Mouse (Mus musculus) urinary bladder, postnatal 14 days (tissue): Measurements from ENCODE around the gene Cebpg.

Experiments
- DNase-seq: peaks from one replicate; pipeline ENCODE4 v3.0.0; 2021; ENCODE audit warnings: low spot score

Cebpg gene

DNA sequence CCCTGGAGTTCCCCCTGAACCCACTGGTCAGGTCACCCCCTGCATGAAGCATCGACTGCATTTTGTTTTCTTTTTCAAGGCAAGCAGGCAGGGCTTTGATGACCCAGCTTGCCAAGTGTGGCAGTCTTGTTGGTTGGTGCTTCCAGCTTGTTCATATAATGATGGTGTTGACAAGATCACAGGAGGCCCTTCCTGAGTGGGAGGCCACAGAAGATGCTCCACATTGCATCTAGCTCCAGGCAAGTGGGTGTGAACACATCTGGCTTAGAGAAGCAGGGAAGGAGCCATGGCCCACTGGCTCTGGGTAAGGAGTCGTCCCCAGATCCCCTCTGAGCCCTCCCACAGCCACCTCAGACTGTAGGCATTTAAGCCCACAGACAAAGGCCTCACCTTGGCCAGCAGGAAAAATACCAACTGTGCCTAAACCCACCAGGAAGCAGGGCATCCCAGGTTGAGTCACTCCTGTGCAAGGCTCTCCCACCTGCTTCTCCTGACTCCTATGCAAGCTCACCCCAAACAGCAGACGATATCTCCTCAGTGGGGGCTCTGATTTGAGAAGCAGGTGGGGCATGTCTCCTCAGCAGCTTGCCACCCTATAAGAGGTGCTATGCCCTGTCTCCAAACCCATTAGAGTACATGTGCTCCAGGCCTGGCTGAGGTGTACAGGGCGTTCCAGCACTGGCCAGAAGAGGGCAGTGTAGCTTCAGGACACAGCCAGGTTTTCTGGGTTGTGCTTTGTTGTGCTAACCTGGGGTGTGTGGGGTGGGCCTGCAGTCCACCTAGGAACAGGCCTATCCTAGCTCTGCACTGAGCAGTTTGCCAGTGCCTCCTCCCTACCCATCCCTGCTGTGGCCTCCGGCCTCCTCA is 30.7 kb downstream of the Cebpg start:
- peak; percentile 81 for DNase-seq

DNA sequence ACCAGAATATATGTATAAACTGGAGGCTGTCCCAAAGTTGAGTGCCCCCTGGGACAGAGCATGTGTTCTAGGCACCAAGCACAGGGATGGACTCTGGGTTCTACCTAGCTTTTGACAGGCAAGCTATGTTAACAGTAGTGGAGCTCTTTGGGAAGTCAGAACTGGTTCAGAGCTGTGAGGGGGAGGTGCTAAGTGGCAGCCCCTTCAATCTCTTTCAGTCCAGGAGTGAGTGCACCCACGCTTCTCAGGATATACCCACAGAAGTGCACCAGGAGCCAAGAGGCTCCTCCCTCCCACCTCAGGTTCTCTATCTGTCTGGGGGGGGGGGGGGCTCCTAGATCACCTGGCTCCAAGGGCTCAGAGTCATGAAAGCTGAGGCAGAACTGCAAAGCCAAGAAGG is 31.9 kb downstream of the Cebpg start:
- DNase-seq = no peak

DNA sequence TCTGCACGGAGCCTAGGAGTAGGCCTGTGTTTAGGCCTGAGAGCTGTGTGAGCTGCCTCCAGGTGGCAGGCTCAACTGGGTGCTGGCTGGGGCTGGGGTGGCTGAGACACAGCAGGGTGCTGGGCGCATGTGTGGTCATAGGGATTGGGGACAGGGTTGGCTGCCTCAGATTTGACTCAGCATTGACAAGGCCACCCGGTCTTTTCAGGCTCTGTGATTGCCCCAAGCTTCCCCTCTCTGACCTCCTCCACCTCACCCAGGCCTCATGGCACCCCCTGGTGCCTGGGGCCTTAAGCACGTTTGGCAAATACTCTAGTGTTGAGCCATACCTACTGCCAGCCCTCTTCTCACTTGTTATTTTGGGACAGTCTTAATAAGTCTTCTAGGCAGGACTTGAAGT is 33.1 kb downstream of the Cebpg start:
- DNase-seq = no peak

DNA sequence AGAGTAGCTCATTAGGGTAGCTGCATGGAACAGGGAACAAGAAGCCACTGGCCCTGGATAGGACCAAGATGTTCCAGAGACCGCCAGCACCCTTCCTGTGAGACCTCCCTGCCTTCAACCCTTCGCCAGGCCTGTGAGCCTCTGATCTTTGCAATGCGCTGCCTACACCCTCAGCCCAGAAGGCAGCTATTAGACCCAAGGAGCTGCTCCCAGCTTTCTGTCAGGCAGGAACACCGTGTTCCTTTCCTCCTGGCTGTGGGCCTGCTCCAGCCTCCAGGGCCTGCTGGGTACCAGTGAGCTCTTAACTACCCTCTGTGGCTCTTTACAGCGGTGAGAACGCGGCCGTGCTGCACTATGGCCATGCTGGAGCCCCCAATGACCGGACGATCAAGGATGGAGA is 35.0 kb downstream of the Cebpg start:
- DNase-seq = peak; percentile 50

DNA sequence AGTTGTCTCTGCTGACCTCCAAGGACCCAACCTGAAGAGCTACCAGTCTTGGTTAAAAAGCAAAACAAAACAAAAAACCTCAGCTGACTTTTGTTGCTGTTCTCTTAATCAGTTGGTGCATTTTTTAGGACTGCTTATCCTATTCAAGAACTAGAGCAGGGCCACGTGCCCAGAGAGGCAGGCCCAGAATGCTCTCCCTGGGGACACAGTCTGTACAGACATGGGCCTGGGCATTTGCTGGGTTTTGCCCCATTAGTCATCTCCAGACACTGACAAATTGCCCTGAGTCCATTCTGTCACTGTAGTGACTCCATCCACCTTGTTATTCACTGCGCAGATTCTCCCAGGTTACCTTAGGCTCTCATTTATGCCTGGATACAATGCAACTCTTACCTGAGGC is 41.1 kb downstream of the Cebpg start:
- no peak for DNase-seq

DNA sequence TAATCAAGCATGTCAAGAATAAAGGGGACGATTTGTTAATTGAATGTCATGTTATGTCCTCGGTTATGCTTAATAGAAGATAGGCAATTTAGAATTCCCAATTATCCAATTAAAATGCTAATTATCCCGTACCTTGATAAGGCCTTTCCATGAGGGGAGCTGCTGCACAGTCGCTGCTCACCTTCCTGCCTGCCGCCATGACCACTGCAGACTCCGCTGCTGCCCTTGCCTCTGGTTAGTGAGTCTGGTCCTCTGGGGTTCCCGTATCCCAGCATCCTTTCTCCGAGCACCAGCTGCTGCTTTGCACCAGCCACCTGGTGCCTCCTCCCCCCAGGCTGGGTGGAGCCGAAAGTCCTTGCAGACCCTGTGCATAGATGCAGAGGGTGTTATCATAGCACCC is 43.1 kb downstream of the Cebpg start:
- DNase-seq = no peak

DNA sequence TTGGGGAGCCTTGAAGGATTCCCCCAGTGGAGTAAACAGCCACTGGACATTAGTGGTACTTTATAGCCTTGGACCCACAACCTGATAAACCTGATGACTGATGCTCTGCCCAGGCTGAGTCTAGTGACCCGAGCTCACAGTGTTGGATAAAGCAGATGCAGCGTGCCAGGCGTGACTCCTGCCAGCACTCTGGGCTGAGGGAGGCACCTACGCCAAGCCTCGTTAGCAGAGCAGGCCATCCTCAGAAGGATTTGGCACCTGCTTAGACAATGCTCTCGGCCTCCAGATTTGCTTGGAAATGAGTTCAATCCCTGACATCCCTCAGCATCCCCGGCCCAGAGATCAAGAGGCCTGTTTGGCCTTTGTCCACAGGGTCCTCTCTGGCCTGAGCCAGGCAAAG is 49.7 kb downstream of the Cebpg start:
- no peak for DNase-seq

DNA sequence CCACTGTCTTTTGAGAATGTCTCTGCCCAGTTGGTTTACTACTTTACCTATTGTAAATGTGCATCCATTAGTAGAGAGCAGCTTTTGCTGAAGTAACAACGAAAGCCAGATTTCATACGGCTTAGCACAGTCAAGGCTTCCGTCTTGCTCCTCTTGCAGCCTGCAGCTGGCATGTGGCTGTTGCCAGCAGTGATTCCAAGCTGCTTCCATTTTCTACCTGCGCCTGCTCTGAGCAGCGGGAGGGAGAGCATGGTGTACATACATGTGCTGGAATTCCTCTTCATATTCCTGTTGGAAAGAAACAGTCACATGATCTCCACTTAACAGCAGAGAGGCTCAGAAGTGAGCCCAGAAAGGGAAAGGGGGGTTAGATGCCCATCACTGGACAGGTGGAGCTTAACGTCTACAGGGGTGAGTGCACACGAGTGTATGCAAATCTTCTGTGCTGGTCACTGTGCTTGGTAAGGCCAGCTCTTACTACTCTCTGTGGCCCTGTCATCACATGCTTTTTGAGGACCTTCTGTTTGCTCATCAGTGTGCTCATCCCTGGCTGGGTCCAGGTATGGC is 53.1 kb downstream of the Cebpg start:
- DNase-seq = no peak

DNA sequence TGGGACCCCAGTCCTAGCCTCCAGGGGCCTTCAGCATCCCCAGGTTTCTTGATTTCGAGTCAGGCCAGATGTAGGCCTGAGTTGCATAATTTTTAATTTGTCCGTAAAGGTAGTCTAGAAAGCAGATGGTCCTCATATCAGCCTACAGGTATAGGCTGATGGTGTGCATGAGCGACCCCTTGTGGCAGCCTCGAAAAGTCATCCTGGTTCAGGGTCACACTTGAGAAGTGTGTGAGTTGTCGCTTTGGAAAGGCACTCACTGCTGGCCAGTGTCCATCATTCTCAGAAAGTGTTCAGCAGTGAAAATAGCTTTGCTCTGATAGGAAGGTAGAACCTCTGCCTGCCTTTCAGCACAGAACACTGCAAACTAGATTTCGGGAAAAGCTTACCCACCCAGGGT is 55.5 kb downstream of the Cebpg start:
- DNase-seq = peak; percentile 34
